Mouse (Mus musculus) forebrain, embryonic 16.5 days (tissue): ENCODE measurements around the gene Olfr686. TPM values are rescaled to one million over a fixed set of nuclear protein-coding genes. Genes with fewer than 3 reads are reported as not detected.

Experiments used
- ATAC-seq: fragments of 200-750 bp; cut with Nextera tagmentation; 2 replicates; pipeline ENCODE4 v1.8.0; 2017; ENCODE audit warnings: mild to moderate bottlenecking, moderate library complexity
- H3K27ac ChIP-seq: fragments of 300-500 bp; sonication (generic); 2 replicates; pipeline ENCODE4 v1.5.1; 2014; ENCODE audit warnings: low read length, control low read depth
- H3K27me3 ChIP-seq: fragments of 300-500 bp; sonication (generic); replicated peaks from 2 replicates; pipeline ENCODE4 v1.6.1; 2014; ENCODE audit warnings: low read length; ENCODE audit not compliant: control insufficient read depth, insufficient read depth
- H3K36me3 ChIP-seq: fragments of 300-500 bp; sonication (generic); 2 replicates; pipeline ENCODE4 v1.6.1; 2014; ENCODE audit not compliant: control insufficient read depth, insufficient read depth
- H3K4me1 ChIP-seq: fragments of 300-500 bp; sonication (generic); replicated peaks from 2 replicates; pipeline ENCODE4 v1.6.1; 2014; ENCODE audit warnings: low read length; ENCODE audit not compliant: control insufficient read depth, insufficient read depth
- H3K4me2 ChIP-seq: fragments of 300-500 bp; sonication (generic); 2 replicates; pipeline ENCODE4 v1.6.1; 2014; ENCODE audit warnings: mild to moderate bottlenecking, low read length, control low read depth
- H3K4me3 ChIP-seq: fragments of 300-500 bp; sonication (generic); replicated peaks from 2 replicates; pipeline ENCODE4 v1.5.1; 2014; ENCODE audit warnings: mild to moderate bottlenecking, low read length, control low read depth
- H3K9ac ChIP-seq: fragments of 300-500 bp; sonication (generic); replicated peaks from 2 replicates; pipeline ENCODE4 v1.6.1; 2014; ENCODE audit warnings: low read depth, low read length, control low read depth
- H3K9me3 ChIP-seq: fragments of 300-500 bp; sonication (generic); 2 replicates; pipeline ENCODE4 v1.6.1; 2016; ENCODE audit warnings: low read length; ENCODE audit not compliant: control insufficient read depth
- WGBS: fragments of 180-500 bp; shearing (Covaris S2); extraction: QIAGEN DNeasy Blood & Tissue Kit; methylation state at CpG from one replicate; pipeline ENCODE4 v1.1.7; 2014; 5-methylcytosine and 5-hydroxymethylcytosine counted together
- polyA plus RNA-seq: library from polyadenylated mRNA; unstranded; fragments of >200 nt; fragmentation: Nextera tagmentation; extraction: Ambion mirVana; gene quantifications from 2 replicates; pipeline ENCODE4 v1.2.1, GENCODE M21; 2015

Olfr686 gene
- polyA plus RNA-seq, 1 experiment from 2014 or later, result not detected

DNA sequence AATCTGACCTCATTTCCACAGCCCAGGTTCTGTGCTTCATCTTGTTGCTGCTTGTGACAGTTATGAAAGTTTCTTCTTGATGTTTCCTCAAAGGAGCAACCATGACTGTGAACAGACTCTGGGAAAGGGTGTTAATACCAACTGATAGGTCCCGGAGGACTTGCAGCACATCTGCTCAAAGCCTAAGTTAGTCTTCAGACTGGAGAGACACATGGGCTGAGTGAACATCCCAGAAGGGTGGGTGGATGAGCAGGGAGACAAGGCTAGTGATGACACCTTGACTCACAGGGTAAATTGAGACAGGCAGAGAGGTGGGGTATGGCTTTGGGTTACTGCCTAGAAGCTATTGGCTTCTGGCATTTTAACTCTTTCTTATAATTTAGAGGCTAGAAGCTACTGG lies 21.4 kb downstream of the Olfr686 start, which contains the start of gene Olfr685:
Olfr685 (minus strand) TSS at position 101 of the 400 bp plus-strand sequence.
- Histone ChIP-seq H3K4me1 (no peaks in the 10 kb centered on the region), H3K4me3 (no peak within 1 kb of the TSS), H3K9ac (no peak within 1 kb of the TSS), H3K36me3 (no peaks in the 10 kb centered on the region), H3K4me2 (no peak within 1 kb of the TSS), H3K9me3 (no peaks in the 10 kb centered on the region), H3K27me3 (no peaks in the 10 kb centered on the region), H3K27ac (no peak within 1 kb of the TSS)
- WGBS, result 90% methylated on average over 1 of the region's 1 CpGs
- ATAC-seq, result no peak

- Histone ChIP-seq H3K9ac (no peak overlapping the region), H3K4me1 (no peaks in the 10 kb centered on the region), H3K27ac (no peak overlapping the region), H3K4me2 (no peak overlapping the region), H3K4me3 (no peak overlapping the region), H3K36me3 (no peaks in the 10 kb centered on the region), H3K27me3 (no peaks in the 10 kb centered on the region), H3K9me3 (no peaks in the 10 kb centered on the region)
- WGBS, result 64% methylated on average over 4 of the region's 4 CpGs
- no peak for ATAC-seq
Observed at GRCm38 (mm10) chr7:105170773-105171172, 36.5 kb downstream of the Olfr686 start.

GRCm38 (mm10) chr7:105163553-105163952 lies 43.7 kb downstream of the Olfr686 start, which contains the start of gene Olfr684:
Olfr684 (minus strand) TSS chr7:105163653.
- ATAC-seq, result no peak
- no peaks in the 10 kb centered on the region for H3K27me3 ChIP-seq
- H3K27ac ChIP-seq, result no peak within 1 kb of the TSS
- WGBS, result 35% methylated on average over 1 of the region's 1 CpGs
- H3K9ac ChIP-seq, result no peak within 1 kb of the TSS
- no peaks in the 10 kb centered on the region for H3K4me1 ChIP-seq
- no peak within 1 kb of the TSS for H3K4me2 ChIP-seq
- H3K36me3 ChIP-seq, result no peaks in the 10 kb centered on the region
- H3K4me3 ChIP-seq, result no peak within 1 kb of the TSS
- no peaks in the 10 kb centered on the region for H3K9me3 ChIP-seq

Other genes with a start within 250 kb of the Olfr686 start
- gene Olfr670, start 244.9 kb downstream of the Olfr686 start, polyA plus RNA-seq, result not detected in 2 replicates
- gene Olfr671, start 228.4 kb downstream of the Olfr686 start, polyA plus RNA-seq, result not detected in 2 replicates
- gene Olfr672, start 205.5 kb downstream of the Olfr686 start, polyA plus RNA-seq, result not detected in 2 replicates
- not detected in 2 replicates for gene Olfr675, start 179.0 kb downstream of the Olfr686 start, polyA plus RNA-seq
- gene Olfr676, start 174.8 kb downstream of the Olfr686 start, polyA plus RNA-seq, result not detected in 2 replicates
- not detected in 2 replicates for gene Olfr677, start 156.1 kb downstream of the Olfr686 start, polyA plus RNA-seq
- not detected in 2 replicates for gene Olfr678, start 143.0 kb downstream of the Olfr686 start, polyA plus RNA-seq
- gene Olfr679, start 126.3 kb downstream of the Olfr686 start, polyA plus RNA-seq, result not detected in 2 replicates
- gene Olfr680-ps1, start 114.7 kb downstream of the Olfr686 start, polyA plus RNA-seq, result not detected in 2 replicates
- gene Olfr681, start 90.6 kb downstream of the Olfr686 start, polyA plus RNA-seq, result not detected in 2 replicates
- gene Olfr683, start 60.5 kb downstream of the Olfr686 start, polyA plus RNA-seq, result not detected in 2 replicates
- not detected in 2 replicates for gene Olfr684, start 43.8 kb downstream of the Olfr686 start, polyA plus RNA-seq
- not detected in 2 replicates for gene Olfr685, start 21.5 kb downstream of the Olfr686 start, polyA plus RNA-seq
- not detected in 2 replicates for gene Olfr688, start 80.6 kb upstream of the Olfr686 start, polyA plus RNA-seq
- gene Olfr689, start 103.7 kb upstream of the Olfr686 start, polyA plus RNA-seq, result not detected in 2 replicates
- not detected in 2 replicates for gene Olfr690, start 126.6 kb upstream of the Olfr686 start, polyA plus RNA-seq
- 0.22 TPM in 1 of 2 replicates, not detected in the other for gene Olfr691, start 134.8 kb upstream of the Olfr686 start, polyA plus RNA-seq
- gene Olfr692, start 160.7 kb upstream of the Olfr686 start, polyA plus RNA-seq, result not detected in 2 replicates
- gene Gm5901, start 167.6 kb upstream of the Olfr686 start, polyA plus RNA-seq, result not detected in 2 replicates
- gene Fam160a2, start 192.6 kb upstream of the Olfr686 start, polyA plus RNA-seq, result 50.1 and 53.6 TPM in 2 replicates
- gene Cnga4, start 197.1 kb upstream of the Olfr686 start, polyA plus RNA-seq, result 0.19 TPM in 1 of 2 replicates, not detected in the other
- gene Cckbr, start 218.2 kb upstream of the Olfr686 start, polyA plus RNA-seq, result 1.2 and 2.6 TPM in 2 replicates